Mouse (Mus musculus): Measurements from ENCODE around the gene Zfp992.
"Not testable (repeated sequence)": the region's sequence is repeated elsewhere in the genome, so short reads cannot be mapped to it uniquely, and the experiment has no call there.

- not testable (repeated sequence) for TF ChIP-seq POLR2A (IDR thresholded peaks at IDR 0.05; ENCODE audit: control insufficient read depth, low read depth, low read length); CTCF (IDR thresholded peaks at IDR 0.05; ENCODE audit: control insufficient read depth, insufficient read depth, insufficient replicate concordance, low read depth, low read length)
Measured at GRCm38 (mm10) chr4:146459822-146460221, 11.0 kb downstream of the Zfp992 start.

Data from testis, adult 2 months (tissue).